Mouse (Mus musculus): ENCODE measurements around the gene Prkag1.

Prkag1 gene

GRCm38 (mm10) chr15:98830736-98831683, at the start of gene Prkag1:
Gene Prkag1 (minus strand): TSS chr15:98831521.
- peak; percentile 95 for DNase-seq

- peak; percentile 73 for DNase-seq
These were observed 46.0 kb upstream of the Prkag1 start for GRCm38 (mm10) chr15:98877331-98877730.

GRCm38 (mm10) chr15:98871916-98872888, 40.9 kb upstream of the Prkag1 start:
- DNase-seq: peak; percentile 94

- peak; percentile 51 for DNase-seq
These were observed 40.0 kb upstream of the Prkag1 start, which contains the start of gene Kmt2d for GRCm38 (mm10) chr15:98871070-98871915. Gene Kmt2d (minus strand): TSS chr15:98871204.

- DNase-seq: peak; percentile 80
These were observed 39.1 kb upstream of the Prkag1 start for GRCm38 (mm10) chr15:98870179-98871069.

GRCm38 (mm10) chr15:98869342-98870178, 38.2 kb upstream of the Prkag1 start:
- peak; percentile 56 for DNase-seq

- no peak for DNase-seq
These were observed 37.2 kb upstream of the Prkag1 start for GRCm38 (mm10) chr15:98868346-98869063.

- peak; percentile 58 for DNase-seq
These were observed 36.0 kb upstream of the Prkag1 start for GRCm38 (mm10) chr15:98867321-98867720.

- no peak for DNase-seq
These were observed 35.2 kb upstream of the Prkag1 start for GRCm38 (mm10) chr15:98866501-98866900.

- no peak for DNase-seq
These were observed 34.5 kb upstream of the Prkag1 start for GRCm38 (mm10) chr15:98865771-98866170.

GRCm38 (mm10) chr15:98864951-98865350, 33.6 kb upstream of the Prkag1 start:
- no peak for DNase-seq

GRCm38 (mm10) chr15:98863451-98863958, 32.2 kb upstream of the Prkag1 start:
- no peak for DNase-seq

GRCm38 (mm10) chr15:98861701-98862410, 30.5 kb upstream of the Prkag1 start:
- peak; percentile 38 for DNase-seq

GRCm38 (mm10) chr15:98860921-98861320, 29.6 kb upstream of the Prkag1 start:
- no peak for DNase-seq

GRCm38 (mm10) chr15:98859319-98860043, 28.2 kb upstream of the Prkag1 start:
- no peak for DNase-seq

- no peak for DNase-seq
These were observed 22.9 kb upstream of the Prkag1 start for GRCm38 (mm10) chr15:98854214-98854613.

GRCm38 (mm10) chr15:98853161-98853937, 22.0 kb upstream of the Prkag1 start:
- peak; percentile 70 for DNase-seq
